In the genomic region with DNA sequence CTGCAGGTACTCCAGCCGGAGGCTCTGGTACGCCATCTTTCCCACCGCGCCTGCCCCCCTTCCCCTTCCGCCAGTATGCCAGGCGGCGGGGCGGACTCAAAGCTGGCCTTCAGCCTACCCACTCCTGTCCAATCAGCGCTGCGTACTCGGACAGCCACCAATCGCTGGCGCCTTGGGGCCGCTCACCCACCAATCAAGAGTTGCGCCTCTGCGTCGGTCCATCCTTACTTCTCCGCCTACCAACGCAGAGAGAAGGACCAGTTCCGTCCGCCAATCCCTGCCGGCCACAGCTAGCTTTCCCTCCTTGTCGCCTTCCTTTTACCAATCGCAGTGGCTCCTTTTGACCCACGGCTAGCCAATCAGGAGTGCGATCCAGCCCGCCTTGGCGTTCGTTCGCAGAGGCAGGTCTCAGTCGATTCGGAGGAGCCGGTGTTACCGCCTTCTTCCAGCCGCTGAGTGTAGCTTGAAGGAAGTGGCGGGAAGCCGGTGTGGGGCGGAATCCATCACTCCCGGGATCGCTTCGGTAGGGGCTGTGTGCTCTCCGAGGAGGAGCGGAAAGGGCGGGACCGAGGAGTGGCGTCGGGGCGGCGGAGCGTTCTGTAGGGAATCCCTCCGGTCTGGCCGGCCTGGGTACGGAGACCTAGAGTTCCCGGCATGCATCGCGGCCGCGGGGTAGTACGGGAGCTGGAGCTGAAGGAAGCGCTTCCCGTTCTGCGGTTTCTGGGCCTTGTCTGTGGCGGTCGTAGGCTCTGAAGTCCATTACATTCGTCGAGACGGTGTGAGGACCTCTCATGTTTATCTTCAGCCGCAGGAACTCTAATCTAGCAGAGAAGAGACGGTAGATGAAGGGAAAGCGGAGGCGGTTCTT, we compare ENCODE assay signal across 8 mouse cellular contexts. TPM values are rescaled to one million over a fixed set of nuclear protein-coding genes. Genes with fewer than 3 reads are reported as not detected.
DNase-seq lines count a peak whose midpoint lies in the region; ATAC-seq and TF ChIP-seq lines count a peak whose summit lies in the region.

A gene (plus strand): TSS at position 411 of the 868 bp plus-strand sequence.
A gene (minus strand): TSS at position 641 of the 868 bp plus-strand sequence.

- H3K27me3 ChIP-seq in hindbrain, embryonic 10.5 days (ENCODE audit: insufficient read depth, poor library complexity, severe bottlenecking): no peaks in the 10 kb centered on the region
- H3K27me3 ChIP-seq in lung, postnatal 0 days (replicated peaks; ENCODE audit: insufficient read depth, low read length): no peaks in the 10 kb centered on the region

- peak within 1 kb of the TSS; percentile 82 for H3K4me3 ChIP-seq in hindbrain, embryonic 10.5 days
- peak within 1 kb of the TSS; percentile 72 for H3K4me3 ChIP-seq in lung, postnatal 0 days (ENCODE audit: low read depth, low read length)

- WGBS in hindbrain, embryonic 10.5 days: under 1% methylated on average over 71 of the region's 71 CpGs
- under 1% methylated on average over 71 of the region's 71 CpGs for WGBS in lung, postnatal 0 days

- peaks cover 46% of the 10 kb centered on the region for H3K36me3 ChIP-seq in hindbrain, embryonic 10.5 days
- no peaks in the 10 kb centered on the region for H3K36me3 ChIP-seq in lung, postnatal 0 days (ENCODE audit: insufficient read depth, low read length)

- peak; percentile 99 for ATAC-seq in frontal cortex, adult (ENCODE audit: low TSS enrichment)
- peak; percentile 99 for ATAC-seq in lung, postnatal 0 days

- H3K9me3 ChIP-seq in hindbrain, embryonic 10.5 days: no peaks in the 10 kb centered on the region
- H3K9me3 ChIP-seq in lung, postnatal 0 days (ENCODE audit: low read length): no peaks in the 10 kb centered on the region

- peaks cover 37% of the 10 kb centered on the region for H3K4me1 ChIP-seq in hindbrain, embryonic 10.5 days (replicated peaks)
- 0 out of 2 replicates have a peak, but pooled peaks cover 6% of the 10 kb centered on the region for H3K4me1 ChIP-seq in lung, postnatal 0 days (ENCODE audit: insufficient read depth, low read depth, low read length)

- peak; percentile 98 for DNase-seq in MN1 (ENCODE audit: low spot score)
- DNase-seq in cerebellum, adult 9-10 months: peak; percentile 99
- DNase-seq in hindbrain, embryonic 10.5 days (ENCODE audit: low spot score): peak; percentile 98
- peak; percentile 100 for DNase-seq in layer of hippocampus, adult 9-11 months
- peak; percentile 100 for DNase-seq in lung, postnatal 0 days (ENCODE audit: low spot score)
- DNase-seq in ovary, postnatal 14 days (ENCODE audit: low spot score): peak; percentile 96
- DNase-seq in thymus, postnatal 14 days: peak; percentile 97

- peak within 1 kb of the TSS; percentile 95 for H3K27ac ChIP-seq in hindbrain, embryonic 10.5 days
- peak within 1 kb of the TSS; percentile 79 for H3K27ac ChIP-seq in lung, postnatal 0 days (ENCODE audit: low read length)

- H3K9ac ChIP-seq in lung, postnatal 0 days (replicated peaks; ENCODE audit: low read depth): peak within 1 kb of the TSS; percentile 71

- H3K4me2 ChIP-seq in lung, postnatal 0 days (replicated peaks; ENCODE audit: low read depth, low read length): peak within 1 kb of the TSS; percentile 68

- peak; percentile 77; the same call in 1 of the 2 replicates for TF ChIP-seq EP300 in lung, postnatal 0 days (IDR thresholded peaks at IDR 0.05)

- TF ChIP-seq CTCF in lung, postnatal 0 days (IDR thresholded peaks at IDR 0.05): no peak

RNA-seq across cellular contexts. Expression of the first gene that starts in this region (rescaled TPM):
- 50.8 and 62.6 TPM in 2 replicates for polyA plus RNA-seq in hindbrain, embryonic 10.5 days (2016; fragmentation: Nextera tagmentation; extraction: Ambion mirVana)
- 16.2 and 17.6 TPM in 2 replicates for polyA plus RNA-seq in lung, postnatal 0 days (2015; fragmentation: Nextera tagmentation; extraction: Ambion mirVana)

RNA-seq across cellular contexts. Expression of the second gene that starts in this region (rescaled TPM):
- 33.0 and 33.5 TPM in 2 replicates for polyA plus RNA-seq in hindbrain, embryonic 10.5 days (2016; fragmentation: Nextera tagmentation; extraction: Ambion mirVana)
- 63.4 and 70.7 TPM in 2 replicates for polyA plus RNA-seq in lung, postnatal 0 days (2015; fragmentation: Nextera tagmentation; extraction: Ambion mirVana)

Comparison
In these comparisons a context has a peak if more than half of its experiments do, and no peak if none do; other contexts are left out.
1. Peak in every context shown above with its lines: DNase-seq, ATAC-seq, H3K4me3 ChIP-seq and H3K27ac ChIP-seq.